Mouse (Mus musculus) liver, embryonic 14.5 days (tissue): ENCODE data around the gene Smc4.

Experiments used
- CTCF ChIP-seq: IDR thresholded peaks from 2 replicates; pipeline ENCODE4 v1.5.1; 2016; ENCODE audit warnings: antibody characterized with exemption, low read depth, control low read depth
- EP300 ChIP-seq: IDR thresholded peaks from 2 replicates; pipeline ENCODE4 v1.6.1; 2016; ENCODE audit warnings: antibody characterized with exemption, low read depth

DNA sequence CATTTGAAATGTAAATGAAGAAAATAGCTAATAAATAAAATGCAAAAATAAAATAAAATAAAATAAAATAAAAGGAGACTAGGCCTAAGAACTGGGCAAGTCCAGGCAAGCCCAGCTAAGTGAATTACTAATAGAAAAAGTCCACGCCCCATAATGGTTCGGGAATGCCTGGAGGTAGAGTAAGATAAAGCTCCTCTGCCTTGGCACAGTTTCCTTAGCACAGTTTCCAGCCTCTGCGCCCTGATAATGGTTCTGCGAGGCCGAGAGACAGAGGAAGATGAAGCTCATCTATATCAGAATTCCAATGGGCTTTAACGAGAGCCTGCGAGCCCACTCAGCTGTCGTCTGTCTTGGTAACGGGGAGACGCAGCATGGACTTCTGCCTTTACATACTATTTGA is 25.4 kb upstream of the Smc4 start:
- TF ChIP-seq EP300: 0 out of 2 replicates have a peak, but pooled peaks have one; percentile 8
- no peak for TF ChIP-seq CTCF
